Mouse (Mus musculus): Measurements from ENCODE around the gene Ryr2. TPM values are rescaled to one million over a fixed set of nuclear protein-coding genes. Genes with fewer than 3 reads are reported as not detected.

Gene Ryr2
- polyA plus RNA-seq, 1 experiment from 2014 or later, result 0.43 TPM

- ATAC-seq (ENCODE audit: low read depth), result no peak
- H3K27ac ChIP-seq (replicated peaks; ENCODE audit: low read depth, low read length), result no peak overlapping the region
- no peak for DNase-seq (ENCODE audit: low spot score)
- H3K9ac ChIP-seq (ENCODE audit: low read depth, low read length), result no peak overlapping the region
- no peaks in the 10 kb centered on the region for H3K27me3 ChIP-seq (replicated peaks; ENCODE audit: control insufficient read depth, insufficient read depth, low read length)
- H3K9me3 ChIP-seq (ENCODE audit: control insufficient read depth, low read length), result no peaks in the 10 kb centered on the region
- 62% methylated on average over 3 of the region's 3 CpGs for WGBS
- no peak overlapping the region for H3K4me3 ChIP-seq (ENCODE audit: low read depth, low read length)
- H3K36me3 ChIP-seq (ENCODE audit: control insufficient read depth, insufficient read depth, low read length), result no peaks in the 10 kb centered on the region
- H3K4me1 ChIP-seq (ENCODE audit: control insufficient read depth, insufficient read depth, low read length), result no peaks in the 10 kb centered on the region
- H3K4me2 ChIP-seq (ENCODE audit: low read depth, low read length), result no peak overlapping the region
Measured at GRCm38 (mm10) chr13:11891115-11891514, 215.6 kb downstream of the Ryr2 start.

GRCm38 (mm10) chr13:11884175-11884574 is 222.6 kb downstream of the Ryr2 start:
- no peak overlapping the region for H3K4me3 ChIP-seq (ENCODE audit: low read depth, low read length)
- 86% methylated on average over 3 of the region's 3 CpGs for WGBS
- no peaks in the 10 kb centered on the region for H3K36me3 ChIP-seq (ENCODE audit: control insufficient read depth, insufficient read depth, low read length)
- no peaks in the 10 kb centered on the region for H3K9me3 ChIP-seq (ENCODE audit: control insufficient read depth, low read length)
- no peak overlapping the region for H3K9ac ChIP-seq (ENCODE audit: low read depth, low read length)
- no peak overlapping the region for H3K27ac ChIP-seq (replicated peaks; ENCODE audit: low read depth, low read length)
- no peak for ATAC-seq (ENCODE audit: low read depth)
- DNase-seq (ENCODE audit: low spot score), result no peak
- no peaks in the 10 kb centered on the region for H3K27me3 ChIP-seq (replicated peaks; ENCODE audit: control insufficient read depth, insufficient read depth, low read length)
- no peaks in the 10 kb centered on the region for H3K4me1 ChIP-seq (ENCODE audit: control insufficient read depth, insufficient read depth, low read length)
- H3K4me2 ChIP-seq (ENCODE audit: low read depth, low read length), result no peak overlapping the region

- ATAC-seq (ENCODE audit: low read depth), result no peak
- no peak overlapping the region for H3K4me3 ChIP-seq (ENCODE audit: low read depth, low read length)
- H3K36me3 ChIP-seq (ENCODE audit: control insufficient read depth, insufficient read depth, low read length), result no peaks in the 10 kb centered on the region
- H3K9ac ChIP-seq (ENCODE audit: low read depth, low read length), result no peak overlapping the region
- H3K27ac ChIP-seq (replicated peaks; ENCODE audit: low read depth, low read length), result no peak overlapping the region
- no peaks in the 10 kb centered on the region for H3K9me3 ChIP-seq (ENCODE audit: control insufficient read depth, low read length)
- WGBS, result 83% methylated on average over 4 of the region's 4 CpGs
- no peak for DNase-seq (ENCODE audit: low spot score)
- H3K27me3 ChIP-seq (replicated peaks; ENCODE audit: control insufficient read depth, insufficient read depth, low read length), result no peaks in the 10 kb centered on the region
- no peaks in the 10 kb centered on the region for H3K4me1 ChIP-seq (ENCODE audit: control insufficient read depth, insufficient read depth, low read length)
- H3K4me2 ChIP-seq (ENCODE audit: low read depth, low read length), result no peak overlapping the region
Measured at GRCm38 (mm10) chr13:11882359-11882758, 224.4 kb downstream of the Ryr2 start.

- no peak overlapping the region for H3K4me3 ChIP-seq (ENCODE audit: low read depth, low read length)
- no peak overlapping the region for H3K4me2 ChIP-seq (ENCODE audit: low read depth, low read length)
- no peaks in the 10 kb centered on the region for H3K36me3 ChIP-seq (ENCODE audit: control insufficient read depth, insufficient read depth, low read length)
- DNase-seq (ENCODE audit: low spot score) (no peak), ATAC-seq (ENCODE audit: low read depth) (no peak)
- no peak overlapping the region for H3K9ac ChIP-seq (ENCODE audit: low read depth, low read length)
- 76% methylated on average over 10 of the region's 10 CpGs for WGBS
- no peaks in the 10 kb centered on the region for H3K27me3 ChIP-seq (replicated peaks; ENCODE audit: control insufficient read depth, insufficient read depth, low read length)
- no peak overlapping the region for H3K27ac ChIP-seq (replicated peaks; ENCODE audit: low read depth, low read length)
- no peaks in the 10 kb centered on the region for H3K4me1 ChIP-seq (ENCODE audit: control insufficient read depth, insufficient read depth, low read length)
- no peaks in the 10 kb centered on the region for H3K9me3 ChIP-seq (ENCODE audit: control insufficient read depth, low read length)
Measured at GRCm38 (mm10) chr13:11880503-11881227, 226.1 kb downstream of the Ryr2 start.

GRCm38 (mm10) chr13:11879037-11879436 is 227.7 kb downstream of the Ryr2 start:
- DNase-seq (ENCODE audit: low spot score), result no peak
- 75% methylated on average over 3 of the region's 3 CpGs for WGBS
- no peak overlapping the region for H3K4me2 ChIP-seq (ENCODE audit: low read depth, low read length)
- H3K9me3 ChIP-seq (ENCODE audit: control insufficient read depth, low read length), result no peaks in the 10 kb centered on the region
- H3K27ac ChIP-seq (replicated peaks; ENCODE audit: low read depth, low read length), result no peak overlapping the region
- no peak overlapping the region for H3K9ac ChIP-seq (ENCODE audit: low read depth, low read length)
- no peak for ATAC-seq (ENCODE audit: low read depth)
- H3K4me1 ChIP-seq (ENCODE audit: control insufficient read depth, insufficient read depth, low read length), result no peaks in the 10 kb centered on the region
- no peaks in the 10 kb centered on the region for H3K27me3 ChIP-seq (replicated peaks; ENCODE audit: control insufficient read depth, insufficient read depth, low read length)
- H3K36me3 ChIP-seq (ENCODE audit: control insufficient read depth, insufficient read depth, low read length), result no peaks in the 10 kb centered on the region
- no peak overlapping the region for H3K4me3 ChIP-seq (ENCODE audit: low read depth, low read length)

GRCm38 (mm10) chr13:11874852-11875251 is 231.9 kb downstream of the Ryr2 start:
- Histone ChIP-seq H3K36me3 (ENCODE audit: control insufficient read depth, insufficient read depth, low read length) (no peaks in the 10 kb centered on the region), H3K4me3 (ENCODE audit: low read depth, low read length) (no peak overlapping the region), H3K4me1 (ENCODE audit: control insufficient read depth, insufficient read depth, low read length) (no peaks in the 10 kb centered on the region), H3K27ac (replicated peaks; ENCODE audit: low read depth, low read length) (no peak overlapping the region), H3K4me2 (ENCODE audit: low read depth, low read length) (no peak overlapping the region), H3K9ac (ENCODE audit: low read depth, low read length) (no peak overlapping the region), H3K27me3 (replicated peaks; ENCODE audit: control insufficient read depth, insufficient read depth, low read length) (no peaks in the 10 kb centered on the region), H3K9me3 (ENCODE audit: control insufficient read depth, low read length) (no peaks in the 10 kb centered on the region)
- ATAC-seq (ENCODE audit: low read depth) (no peak), DNase-seq (ENCODE audit: low spot score) (no peak)
- 0% methylated on average over 1 of the region's 1 CpGs for WGBS

GRCm38 (mm10) chr13:11869971-11870370 is 236.8 kb downstream of the Ryr2 start:
- Histone ChIP-seq H3K9ac (ENCODE audit: low read depth, low read length) (no peak overlapping the region), H3K9me3 (ENCODE audit: control insufficient read depth, low read length) (no peaks in the 10 kb centered on the region), H3K36me3 (ENCODE audit: control insufficient read depth, insufficient read depth, low read length) (no peaks in the 10 kb centered on the region), H3K4me1 (ENCODE audit: control insufficient read depth, insufficient read depth, low read length) (no peaks in the 10 kb centered on the region), H3K27me3 (replicated peaks; ENCODE audit: control insufficient read depth, insufficient read depth, low read length) (no peaks in the 10 kb centered on the region), H3K4me3 (ENCODE audit: low read depth, low read length) (no peak overlapping the region), H3K4me2 (ENCODE audit: low read depth, low read length) (no peak overlapping the region), H3K27ac (replicated peaks; ENCODE audit: low read depth, low read length) (no peak overlapping the region)
- ATAC-seq (ENCODE audit: low read depth) (no peak), DNase-seq (ENCODE audit: low spot score) (no peak)
- 70% methylated on average over 1 of the region's 1 CpGs for WGBS

- Histone ChIP-seq H3K27me3 (replicated peaks; ENCODE audit: control insufficient read depth, insufficient read depth, low read length) (no peaks in the 10 kb centered on the region), H3K27ac (replicated peaks; ENCODE audit: low read depth, low read length) (no peak overlapping the region), H3K4me3 (ENCODE audit: low read depth, low read length) (no peak overlapping the region), H3K4me1 (ENCODE audit: control insufficient read depth, insufficient read depth, low read length) (no peaks in the 10 kb centered on the region), H3K4me2 (ENCODE audit: low read depth, low read length) (no peak overlapping the region), H3K36me3 (ENCODE audit: control insufficient read depth, insufficient read depth, low read length) (no peaks in the 10 kb centered on the region), H3K9me3 (ENCODE audit: control insufficient read depth, low read length) (no peaks in the 10 kb centered on the region), H3K9ac (ENCODE audit: low read depth, low read length) (no peak overlapping the region)
- ATAC-seq (ENCODE audit: low read depth) (no peak), DNase-seq (ENCODE audit: low spot score) (no peak)
- WGBS, result 83% methylated on average over 2 of the region's 2 CpGs
Measured at GRCm38 (mm10) chr13:11869486-11869885, 237.3 kb downstream of the Ryr2 start.

- no peaks in the 10 kb centered on the region for H3K4me1 ChIP-seq (ENCODE audit: control insufficient read depth, insufficient read depth, low read length)
- H3K4me3 ChIP-seq (ENCODE audit: low read depth, low read length), result no peak overlapping the region
- DNase-seq (ENCODE audit: low spot score) (no peak), ATAC-seq (ENCODE audit: low read depth) (no peak)
- no peak overlapping the region for H3K4me2 ChIP-seq (ENCODE audit: low read depth, low read length)
- no peaks in the 10 kb centered on the region for H3K27me3 ChIP-seq (replicated peaks; ENCODE audit: control insufficient read depth, insufficient read depth, low read length)
- no peak overlapping the region for H3K27ac ChIP-seq (replicated peaks; ENCODE audit: low read depth, low read length)
- H3K9me3 ChIP-seq (ENCODE audit: control insufficient read depth, low read length), result no peaks in the 10 kb centered on the region
- no peaks in the 10 kb centered on the region for H3K36me3 ChIP-seq (ENCODE audit: control insufficient read depth, insufficient read depth, low read length)
- 82% methylated on average over 2 of the region's 2 CpGs for WGBS
- H3K9ac ChIP-seq (ENCODE audit: low read depth, low read length), result no peak overlapping the region
Measured at GRCm38 (mm10) chr13:11868979-11869378, 237.8 kb downstream of the Ryr2 start.

Data from embryonic facial prominence, embryonic 14.5 days (tissue).